ENCODE assay signal across 8 mouse cellular contexts in the genomic region with DNA sequence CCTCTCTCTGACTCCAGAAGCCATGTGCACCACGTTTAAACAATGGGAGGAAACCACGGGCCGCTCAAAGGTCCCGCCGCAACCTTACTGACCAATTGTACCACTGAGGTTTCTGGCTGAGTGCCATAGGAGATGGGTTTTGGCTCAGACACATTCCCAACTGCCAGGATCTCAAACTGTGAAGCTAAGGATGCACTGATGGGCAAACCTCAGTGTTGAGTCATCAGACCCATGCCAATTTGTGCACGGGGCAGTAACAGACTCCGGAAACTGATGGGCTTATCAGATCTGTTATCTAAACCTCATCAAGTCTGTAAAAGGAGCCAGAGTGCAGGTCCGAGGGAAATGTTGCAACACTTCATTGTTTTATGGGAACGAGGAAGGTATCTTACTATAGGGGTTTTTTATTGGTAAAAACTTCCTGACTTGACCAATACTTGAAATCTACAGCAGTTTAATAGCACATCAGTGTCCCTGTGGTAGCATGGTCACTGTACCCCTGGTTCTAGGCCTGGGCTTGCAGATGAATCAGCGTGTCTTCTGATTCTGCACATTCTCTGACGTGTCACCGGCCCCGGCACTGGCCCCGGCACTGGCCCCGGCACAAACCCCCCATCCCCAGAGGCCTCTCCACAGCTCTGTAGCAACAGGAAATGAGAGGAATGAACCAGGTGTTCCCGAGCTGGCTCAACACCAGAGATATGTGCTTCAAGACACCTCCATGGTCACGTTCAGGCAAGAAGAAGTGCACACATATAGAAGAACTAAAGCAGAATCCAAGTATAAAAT. TPM values are rescaled to one million over a fixed set of nuclear protein-coding genes. Genes with fewer than 3 reads are reported as not detected.
DNase-seq lines count a peak whose midpoint lies in the region; ATAC-seq and TF ChIP-seq lines count a peak whose summit lies in the region.

No protein-coding gene starts in this region.

- no peak overlapping the region for H3K9ac ChIP-seq in hindbrain, postnatal 0 days (replicated peaks; ENCODE audit: low read length)
- no peak overlapping the region for H3K9ac ChIP-seq in hindbrain, embryonic 11.5 days (ENCODE audit: low read depth, low read length)
- no peak overlapping the region for H3K9ac ChIP-seq in kidney, embryonic 16.5 days (replicated peaks; ENCODE audit: low read length)

- H3K4me2 ChIP-seq in hindbrain, postnatal 0 days (ENCODE audit: low read depth, low read length) = no peak overlapping the region
- H3K4me2 ChIP-seq in hindbrain, embryonic 11.5 days (replicated peaks; ENCODE audit: low read depth, low read length) = no peak overlapping the region
- H3K4me2 ChIP-seq in kidney, embryonic 16.5 days (replicated peaks; ENCODE audit: low read depth, low read length) = no peak overlapping the region

- TF ChIP-seq POLR2A in small intestine, adult 2 months (IDR thresholded peaks at IDR 0.05; ENCODE audit: low read depth, low read length) = no peak

- no peak overlapping the region; the same call in 1 of the 2 replicates for H3K27ac ChIP-seq in hindbrain, postnatal 0 days
- no peak overlapping the region for H3K27ac ChIP-seq in hindbrain, embryonic 11.5 days (ENCODE audit: low read depth, low read length)
- peak overlapping the region; percentile 82; the same call in 1 of the 2 replicates for H3K27ac ChIP-seq in kidney, embryonic 16.5 days (ENCODE audit: low read length)
- H3K27ac ChIP-seq in small intestine, adult 2 months (ENCODE audit: insufficient read depth, low read depth, low read length) = 0 out of 2 replicates have a peak overlapping the region, but pooled peaks have one; percentile 31

- peak; percentile 53 for DNase-seq in hindbrain, postnatal 0 days (ENCODE audit: low spot score)
- no peak for DNase-seq in hindbrain, embryonic 11.5 days (ENCODE audit: low spot score)
- DNase-seq in heart, adult 8-10 months (ENCODE audit: low spot score) = peak; percentile 72
- no peak for DNase-seq in ovary, adult 18-20 months (ENCODE audit: low spot score)
- DNase-seq in gastrocnemius, adult 18-20 months (ENCODE audit: low spot score) = no peak

- H3K27me3 ChIP-seq in hindbrain, postnatal 0 days (ENCODE audit: insufficient read depth, low read length) = no peaks in the 10 kb centered on the region
- H3K27me3 ChIP-seq in hindbrain, embryonic 11.5 days (ENCODE audit: control insufficient read depth, insufficient read depth, low read length) = no peaks in the 10 kb centered on the region
- H3K27me3 ChIP-seq in kidney, embryonic 16.5 days (ENCODE audit: insufficient read depth, low read length) = peaks cover 22% of the 10 kb centered on the region
- H3K27me3 ChIP-seq in small intestine, adult 2 months (ENCODE audit: control insufficient read depth, insufficient read depth, low read length) = no peaks in the 10 kb centered on the region

- no peak for ATAC-seq in hindbrain, postnatal 0 days
- ATAC-seq in hindbrain, embryonic 11.5 days (ENCODE audit: low FRiP score) = no peak
- ATAC-seq in kidney, embryonic 16.5 days (ENCODE audit: low FRiP score, low TSS enrichment) = no peak
- ATAC-seq in erythroid progenitor cell, adult 5-6 weeks (replicated peaks; ENCODE audit: low FRiP score, poor library complexity, severe bottlenecking) = no peak

- H3K9me3 ChIP-seq in hindbrain, postnatal 0 days (ENCODE audit: low read length) = no peaks in the 10 kb centered on the region
- no peaks in the 10 kb centered on the region for H3K9me3 ChIP-seq in hindbrain, embryonic 11.5 days (ENCODE audit: control insufficient read depth, low read length)
- H3K9me3 ChIP-seq in kidney, embryonic 16.5 days (ENCODE audit: low read length) = peaks cover 3% of the 10 kb centered on the region; the same call in 1 of the 2 replicates

- H3K4me3 ChIP-seq in hindbrain, postnatal 0 days (ENCODE audit: low read length) = no peak overlapping the region
- no peak overlapping the region for H3K4me3 ChIP-seq in hindbrain, embryonic 11.5 days (ENCODE audit: low read depth, low read length)
- H3K4me3 ChIP-seq in kidney, embryonic 16.5 days (ENCODE audit: low read length) = no peak overlapping the region
- no peak overlapping the region for H3K4me3 ChIP-seq in small intestine, adult 2 months (ENCODE audit: low read depth, low read length)

- peaks cover 27% of the 10 kb centered on the region for H3K4me1 ChIP-seq in hindbrain, postnatal 0 days (ENCODE audit: insufficient read depth, low read length)
- peaks cover 5% of the 10 kb centered on the region for H3K4me1 ChIP-seq in hindbrain, embryonic 11.5 days (replicated peaks; ENCODE audit: control insufficient read depth, insufficient read depth, low read length)
- H3K4me1 ChIP-seq in kidney, embryonic 16.5 days (ENCODE audit: insufficient read depth, low read length) = peaks cover 30% of the 10 kb centered on the region
- H3K4me1 ChIP-seq in small intestine, adult 2 months (ENCODE audit: control insufficient read depth, insufficient read depth, insufficient read length, low read length) = peaks cover 28% of the 10 kb centered on the region

- TF ChIP-seq CTCF in hindbrain, postnatal 0 days (IDR thresholded peaks at IDR 0.05; ENCODE audit: low read depth) = no peak
- no peak for TF ChIP-seq CTCF in small intestine, adult 2 months (IDR thresholded peaks at IDR 0.05; ENCODE audit: extremely low read depth, insufficient read length, insufficient replicate concordance, low read depth, low read length)

- WGBS in hindbrain, postnatal 0 days = 60% methylated on average over 17 of the region's 17 CpGs
- WGBS in hindbrain, embryonic 11.5 days = 77% methylated on average over 17 of the region's 17 CpGs
- 63% methylated on average over 17 of the region's 17 CpGs for WGBS in kidney, embryonic 16.5 days
- 26% methylated on average over 17 of the region's 17 CpGs for WGBS in small intestine, adult 2 months

- H3K36me3 ChIP-seq in hindbrain, postnatal 0 days (ENCODE audit: insufficient read depth, low read length) = no peaks in the 10 kb centered on the region
- H3K36me3 ChIP-seq in hindbrain, embryonic 11.5 days (ENCODE audit: control insufficient read depth, insufficient read depth, low read length) = no peaks in the 10 kb centered on the region
- 0 out of 2 replicates have a peak, but pooled peaks cover 3% of the 10 kb centered on the region for H3K36me3 ChIP-seq in kidney, embryonic 16.5 days (ENCODE audit: insufficient read depth, low read length)
- H3K36me3 ChIP-seq in small intestine, adult 2 months (ENCODE audit: control insufficient read depth, insufficient read depth, low read length) = peaks cover 5% of the 10 kb centered on the region; the same call in 1 of the 2 replicates

RNA-seq across cellular contexts. Expression of gene Egln3, which starts 15.7 kb away (rescaled TPM):
- total RNA-seq in hindbrain, postnatal 0 days (2014; rRNA removed) = 8.3 and 8.5 TPM in 2 replicates
- 5.4 and 5.8 TPM in 2 replicates for polyA plus RNA-seq in hindbrain, postnatal 0 days (2015; fragmentation: Nextera tagmentation; extraction: Ambion mirVana)
- polyA plus RNA-seq in hindbrain, embryonic 11.5 days (2014; fragmentation: Nextera tagmentation; extraction: Ambion mirVana) = 7.3 and 7.9 TPM in 2 replicates
- total RNA-seq in heart, adult 8-10 months (2022) = 100 to 1,000 TPM in 2 of 4 experiments, 10 to 100 TPM in 2; 67.8 to 139 (median 92.1) TPM
- 15.4 and 15.5 TPM in 2 replicates for polyA plus RNA-seq in kidney, embryonic 16.5 days (2015; fragmentation: Nextera tagmentation; extraction: Ambion mirVana)
- 26.9 and 51.8 TPM in 2 replicates for polyA plus RNA-seq in small intestine, adult 2 months (2012; rRNA removed)
- 3.8 and 5.4 TPM in 2 replicates for total RNA-seq in erythroid progenitor cell, adult 5-6 weeks (2015; ENCODE audit: low replicate concordance)
- 0.68 and 0.90 TPM in 2 replicates for total RNA-seq in erythroid progenitor cell, adult 5-6 weeks (2017; ENCODE audit: low replicate concordance)
- total RNA-seq in gastrocnemius, adult 18-20 months (2021) = 10 to 100 TPM; 42.6 to 43.9 TPM

Comparison
In these comparisons a context has a peak if more than half of its experiments do, and no peak if none do; other contexts are left out.
1. DNase-seq: peak in hindbrain, postnatal 0 days (single experiment) and heart, adult 8-10 months (single experiment); none in hindbrain, embryonic 11.5 days (single experiment), ovary, adult 18-20 months (single experiment) and gastrocnemius, adult 18-20 months (single experiment).
2. H3K27ac ChIP-seq: peak in kidney, embryonic 16.5 days (single experiment) and small intestine, adult 2 months (single experiment); none in hindbrain, postnatal 0 days (single experiment) and hindbrain, embryonic 11.5 days (single experiment).